Mouse (Mus musculus): ENCODE measurements around the gene Rft1.

DNA sequence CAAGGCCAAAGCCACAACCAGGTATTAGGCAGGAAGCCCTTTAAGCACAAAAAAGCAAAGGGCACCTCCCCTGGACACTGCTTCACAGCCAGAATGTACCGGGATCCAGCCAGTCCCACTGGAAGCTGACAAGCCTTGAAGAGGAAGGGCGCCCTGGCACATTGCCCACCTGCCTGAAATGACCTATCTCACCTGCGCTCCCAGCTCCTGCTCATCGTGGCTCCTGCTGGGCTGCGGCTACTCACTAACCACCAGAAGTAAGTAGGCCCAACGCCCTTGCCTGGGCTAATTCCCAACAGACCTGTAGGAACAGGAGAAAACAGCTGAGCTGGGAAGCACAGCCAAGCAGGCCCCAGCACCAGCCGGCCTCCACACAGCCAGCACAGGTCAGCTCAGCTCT is 32.0 kb upstream of the Rft1 start:
- TF ChIP-seq CTCF (IDR thresholded peaks at IDR 0.05; ENCODE audit: insufficient read depth, low read length) (no peak), POLR2A (IDR thresholded peaks at IDR 0.05; ENCODE audit: borderline replicate concordance, extremely low read depth, low read depth, low read length) (no peak)
